ENCODE assay signal across 10 mouse cellular contexts in genomic region chr8:89630540-89630939, GRCm38 (mm10).
DNase-seq lines count a peak whose midpoint lies in the region; ATAC-seq and TF ChIP-seq lines count a peak whose summit lies in the region.
"Had no signal": no experiment of that assay in that cellular context is flagged by ENCODE, and none has a peak within 500 bp of the region (broad histone marks: within the 10 kb centered on the region; RNA-seq: fewer than 3 reads in every experiment).

No protein-coding gene starts in this region.

- peak; percentile 7 for DNase-seq in heart, postnatal 4 days
- DNase-seq in urinary bladder, postnatal 14 days (ENCODE audit: low spot score): peak; percentile 8
- no peak for DNase-seq in urinary bladder, adult 2 months (ENCODE audit: low spot score)
- DNase-seq in lung, adult 2 months: peak; percentile 10
- DNase-seq in right cerebral cortex, adult 18-20 months: no peak
- DNase-seq in spleen, adult 18-20 months: no peak
- DNase-seq in frontal cortex, postnatal 25 days (ENCODE audit: low spot score in 2 of 2): no peak

- no peaks in the 10 kb centered on the region for H3K36me3 ChIP-seq in heart, embryonic 12.5 days
- H3K36me3 ChIP-seq: limb, embryonic 15.5 days; midbrain, embryonic 15.5 days had no signal

- H3K27ac ChIP-seq in heart, embryonic 12.5 days (ENCODE audit: poor library complexity, severe bottlenecking): no peak overlapping the region
- H3K27ac ChIP-seq: limb, embryonic 15.5 days; midbrain, embryonic 15.5 days had no signal

- no peak for ATAC-seq in heart, embryonic 12.5 days (ENCODE audit: insufficient number of reproducible peaks, low FRiP score)
- ATAC-seq: midbrain, embryonic 15.5 days had no signal

- H3K4me1 ChIP-seq in heart, embryonic 12.5 days (replicated peaks): no peaks in the 10 kb centered on the region
- no peaks in the 10 kb centered on the region; the same call in 1 of the 2 replicates for H3K4me1 ChIP-seq in lung, adult 2 months (ENCODE audit: control insufficient read depth, insufficient read depth, low read length)
- H3K4me1 ChIP-seq: limb, embryonic 15.5 days; midbrain, embryonic 15.5 days had no signal

- H3K4me2 ChIP-seq in heart, embryonic 12.5 days: no peak overlapping the region
- H3K4me2 ChIP-seq: limb, embryonic 15.5 days; midbrain, embryonic 15.5 days had no signal

- no peak for TF ChIP-seq POLR2A in lung, adult 2 months (IDR thresholded peaks at IDR 0.05; ENCODE audit: borderline replicate concordance, extremely low read depth, low read depth, low read length)

- no peak overlapping the region for H3K9ac ChIP-seq in heart, embryonic 12.5 days
- H3K9ac ChIP-seq: limb, embryonic 15.5 days; midbrain, embryonic 15.5 days had no signal

- no peak overlapping the region for H3K4me3 ChIP-seq in heart, embryonic 12.5 days
- H3K4me3 ChIP-seq in lung, adult 2 months (replicated peaks; ENCODE audit: extremely low read depth, low read depth, low read length): no peak overlapping the region
- H3K4me3 ChIP-seq: limb, embryonic 15.5 days; midbrain, embryonic 15.5 days had no signal

- no peaks in the 10 kb centered on the region for H3K27me3 ChIP-seq in heart, embryonic 12.5 days (replicated peaks)
- H3K27me3 ChIP-seq: midbrain, embryonic 15.5 days had no signal

- 91% methylated on average over 3 of the region's 3 CpGs for WGBS in heart, embryonic 12.5 days
- WGBS in lung, adult 2 months: 73% methylated on average over 3 of the region's 3 CpGs

- 0 out of 2 replicates have a peak, but pooled peaks cover 3% of the 10 kb centered on the region for H3K9me3 ChIP-seq in heart, embryonic 12.5 days (replicated peaks)
- H3K9me3 ChIP-seq: limb, embryonic 15.5 days; midbrain, embryonic 15.5 days had no signal

- TF ChIP-seq CTCF in lung, adult 2 months (IDR thresholded peaks at IDR 0.05; ENCODE audit: insufficient read depth, low read length): peak; percentile 52

Comparison
In these comparisons a context has a peak if more than half of its experiments do, and no peak if none do; other contexts are left out.
1. DNase-seq: peak in heart, postnatal 4 days (single experiment), urinary bladder, postnatal 14 days (single experiment) and lung, adult 2 months (single experiment); none in urinary bladder, adult 2 months (single experiment), right cerebral cortex, adult 18-20 months (single experiment), spleen, adult 18-20 months (0 of 2) and frontal cortex, postnatal 25 days (0 of 2).